Mouse (Mus musculus) spleen, postnatal 4 days (tissue): ENCODE measurements around the gene Baiap2l1.
"Not testable (repeated sequence)": the region's sequence is repeated elsewhere in the genome, so short reads cannot be mapped to it uniquely, and the experiment has no call there.

Source experiments
- DNase-seq, 2 experiments: peaks; one replicate each; pipeline ENCODE4 v3.0.0; 2022; ENCODE audit warnings: low spot score in 2 of 2

The Baiap2l1 gene

DNA sequence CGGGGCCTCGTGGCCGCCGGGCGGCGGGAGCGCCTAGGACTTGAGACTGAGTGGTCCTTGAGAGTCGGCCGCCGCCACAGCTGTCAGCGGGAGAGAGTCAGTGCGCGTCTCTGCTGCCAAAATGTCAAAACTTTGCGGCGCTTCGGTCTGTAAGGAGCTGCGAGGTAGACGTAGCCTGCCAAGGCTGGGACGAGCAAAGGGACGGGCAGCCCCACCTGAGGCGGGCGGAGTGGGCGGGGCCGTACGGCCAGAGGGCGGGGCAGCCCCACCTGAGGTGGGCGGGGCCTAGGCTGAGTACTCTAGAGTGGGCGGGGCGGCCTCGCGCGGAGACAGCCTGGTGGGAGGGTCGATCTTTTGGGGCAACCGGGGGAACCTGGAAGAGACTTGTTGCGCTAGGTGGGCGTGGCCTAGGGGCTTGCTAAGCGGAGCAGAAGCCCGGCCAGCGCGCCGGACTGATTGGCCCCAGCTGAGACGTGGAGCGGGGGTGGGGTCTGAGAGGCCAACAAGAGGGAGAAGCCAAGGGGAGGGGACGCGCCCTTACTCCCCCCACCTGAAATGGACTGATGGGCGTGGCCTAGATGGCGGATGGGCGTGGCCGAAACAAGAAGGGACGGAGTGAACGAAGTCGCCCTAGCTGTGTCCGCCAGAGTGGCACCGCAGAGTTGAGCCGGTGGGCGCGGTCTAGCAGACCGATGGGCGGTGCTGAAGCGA is at the start of gene Baiap2l1:
Gene Baiap2l1, minus strand, starts transcription at position 232 of the 711 bp plus-strand sequence.
- DNase-seq = peak; percentile 65 to 79

DNA sequence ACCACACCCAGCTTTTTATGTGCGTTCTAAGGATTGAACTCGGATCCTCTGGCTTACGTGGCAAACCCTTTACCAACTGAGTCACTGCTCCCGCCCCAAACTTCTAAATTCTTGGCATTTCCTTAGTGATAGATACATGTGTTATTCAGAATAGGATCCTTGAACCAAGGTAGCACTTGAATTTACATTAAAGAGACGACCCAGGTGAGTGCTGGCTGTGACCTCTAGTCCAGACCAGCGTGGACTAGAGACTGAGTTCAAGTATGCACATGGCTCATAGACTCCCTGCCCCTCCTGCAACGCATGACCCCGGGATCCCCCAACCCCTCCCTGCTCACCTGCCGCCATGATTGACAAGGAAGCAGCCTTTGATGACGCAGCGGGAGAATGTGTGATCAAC is 48.3 kb upstream of the Baiap2l1 start:
- no peak for DNase-seq

DNA sequence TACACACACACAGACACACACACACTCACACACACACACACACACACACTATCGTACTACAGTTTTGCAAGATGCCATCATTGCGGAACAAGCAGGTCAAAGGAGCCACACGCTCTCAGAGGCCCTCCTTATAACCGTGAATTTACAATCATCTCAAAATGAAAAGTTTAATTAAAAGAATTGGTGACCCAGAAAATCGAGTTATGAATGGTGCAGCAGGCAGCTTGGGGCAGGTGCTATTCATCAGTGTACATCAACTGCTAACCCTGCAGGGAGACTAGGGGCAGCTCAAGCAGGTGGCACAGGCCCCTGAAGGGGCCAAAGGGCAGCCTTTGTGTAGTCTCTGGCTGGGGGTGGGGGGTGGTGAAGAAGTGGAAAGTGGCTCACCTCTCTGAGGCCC is 42.9 kb upstream of the Baiap2l1 start:
- DNase-seq = no peak

DNA sequence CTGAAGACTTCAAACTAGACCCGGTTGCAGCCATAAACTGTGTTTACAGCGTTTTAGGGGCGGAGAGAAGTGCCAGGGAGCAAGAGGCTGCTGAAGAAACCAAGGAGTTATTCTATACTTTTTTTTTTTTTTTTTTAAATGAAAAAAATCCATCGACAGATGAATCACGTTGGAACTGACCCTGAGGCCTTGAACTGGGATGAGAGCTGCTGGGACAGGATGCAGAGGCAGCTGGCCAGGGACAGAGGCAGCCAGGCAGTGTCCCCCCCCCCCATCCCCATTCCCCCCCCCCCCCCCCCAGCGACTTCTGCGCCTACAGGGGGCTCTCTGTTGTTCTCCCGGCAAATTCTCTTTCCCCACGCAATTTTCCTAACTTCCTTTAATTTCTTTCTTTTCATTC is 39.7 kb upstream of the Baiap2l1 start:
- no peak for DNase-seq

DNA sequence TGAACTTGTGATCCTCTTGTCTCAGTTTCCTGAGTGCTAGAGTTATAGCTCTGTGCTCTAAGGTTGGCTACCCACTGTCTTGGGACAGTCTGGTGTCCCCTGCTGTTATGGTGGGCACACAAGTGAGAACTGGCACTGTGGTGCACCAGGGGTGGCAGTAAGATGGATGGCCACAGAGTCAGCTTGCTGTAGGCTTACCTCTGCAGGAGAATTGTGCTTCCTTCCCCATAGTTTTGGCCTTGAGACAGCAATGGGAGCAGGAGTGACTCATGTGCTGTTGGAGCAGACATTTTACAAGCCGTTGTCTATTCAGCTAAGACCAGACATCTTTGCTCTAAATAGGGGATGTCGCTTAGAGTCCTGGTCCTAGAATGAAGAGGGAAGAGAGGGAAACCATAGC is 36.2 kb upstream of the Baiap2l1 start:
- no peak for DNase-seq

DNA sequence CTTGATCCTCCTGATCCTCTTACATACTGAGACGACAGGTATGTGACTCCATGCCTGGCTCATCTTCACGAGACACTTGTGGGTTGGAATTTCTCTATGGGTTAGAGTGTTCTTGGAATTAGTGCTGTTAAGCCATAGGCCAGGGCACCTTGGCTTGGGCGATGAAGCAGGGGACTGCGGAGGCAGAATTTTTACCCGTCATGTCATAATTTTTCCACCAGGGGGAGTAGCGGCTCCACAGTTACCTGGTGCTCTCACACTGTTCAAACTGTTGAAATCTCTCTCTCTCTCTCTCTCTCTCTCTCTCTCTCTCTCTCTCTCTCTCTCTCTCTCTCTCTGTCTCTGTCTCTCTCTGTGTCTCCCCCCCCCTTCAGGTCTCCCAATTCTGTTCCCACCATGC is 29.9 kb upstream of the Baiap2l1 start:
- DNase-seq = peak in 1 of 2 experiments; percentile 63

DNA sequence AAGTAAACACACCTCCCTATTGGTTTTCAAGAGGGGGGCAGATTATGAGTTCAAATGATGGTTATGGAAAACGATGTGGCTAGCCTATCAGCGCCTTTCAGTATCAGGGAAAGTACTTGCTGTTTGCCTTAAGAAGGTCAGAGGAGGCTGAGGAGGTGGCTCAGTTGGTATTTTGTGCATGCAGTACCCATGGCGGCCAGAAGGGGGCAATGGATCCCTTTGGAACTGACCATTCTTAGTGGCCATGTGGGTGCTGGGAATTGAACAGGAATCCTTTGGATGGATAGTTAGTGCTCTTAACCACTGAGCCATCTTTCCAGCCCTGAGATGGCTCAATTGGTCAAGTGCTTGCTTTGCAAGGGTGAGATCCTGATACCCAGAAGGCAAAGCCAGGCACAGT is 26.0 kb upstream of the Baiap2l1 start:
- DNase-seq = no peak

DNA sequence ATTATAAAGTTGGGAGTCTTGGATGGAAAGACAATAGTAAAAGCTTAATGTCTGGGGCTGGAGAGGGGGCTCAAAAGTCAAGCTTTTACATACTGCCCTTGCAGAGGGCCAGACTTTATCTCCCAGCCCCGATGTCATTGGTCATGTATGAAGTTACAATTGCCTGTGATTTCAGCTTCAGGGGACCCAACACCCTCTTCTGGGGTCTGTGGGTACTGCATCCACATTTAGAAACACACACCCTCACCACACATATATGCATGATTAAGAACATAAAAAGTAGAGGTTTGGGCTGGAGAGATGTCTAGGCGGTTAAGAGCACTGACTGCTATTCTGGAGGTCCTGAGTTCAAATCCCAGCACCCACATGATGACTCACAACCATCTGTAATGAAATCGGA is 23.9 kb upstream of the Baiap2l1 start:
- DNase-seq = no peak

DNA sequence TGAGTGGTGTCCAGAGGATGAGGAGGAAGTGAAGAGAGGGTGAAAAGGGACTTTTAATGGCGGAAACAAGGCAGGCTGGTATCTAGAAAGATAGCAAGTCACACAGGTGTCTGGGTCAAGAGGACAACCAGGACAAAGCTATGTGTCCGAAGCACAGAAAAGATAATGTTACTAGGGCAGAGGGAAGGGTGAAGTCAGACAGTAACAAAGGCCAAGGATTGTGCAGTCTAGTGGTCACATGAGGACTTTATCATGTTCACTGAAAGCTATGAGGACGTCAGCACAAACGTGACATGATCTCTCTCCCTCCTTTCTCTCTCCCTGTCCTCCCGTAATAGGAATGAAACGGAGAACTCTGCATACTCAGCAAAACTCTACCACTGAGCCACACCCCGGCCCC is 22.8 kb upstream of the Baiap2l1 start:
- DNase-seq = no peak

DNA sequence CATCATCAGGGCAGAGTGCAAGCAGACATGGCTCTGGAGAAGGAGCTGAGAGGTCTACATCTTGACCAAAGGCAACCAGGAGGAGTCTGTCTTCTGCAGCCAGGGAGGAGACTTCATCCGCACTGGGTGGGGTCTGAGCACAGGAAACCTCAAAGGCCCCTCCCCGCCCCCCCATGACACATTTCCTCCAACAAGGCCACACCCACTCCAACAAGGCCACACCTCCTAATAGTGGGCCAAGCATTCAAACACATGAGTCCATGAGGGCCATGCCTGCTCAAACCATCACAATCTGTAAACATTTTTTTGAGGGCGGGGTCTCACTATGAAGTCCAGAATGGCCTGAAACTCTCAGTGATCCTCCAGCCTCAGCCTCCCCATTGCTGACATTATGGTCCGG is 21.5 kb upstream of the Baiap2l1 start:
- no peak for DNase-seq

DNA sequence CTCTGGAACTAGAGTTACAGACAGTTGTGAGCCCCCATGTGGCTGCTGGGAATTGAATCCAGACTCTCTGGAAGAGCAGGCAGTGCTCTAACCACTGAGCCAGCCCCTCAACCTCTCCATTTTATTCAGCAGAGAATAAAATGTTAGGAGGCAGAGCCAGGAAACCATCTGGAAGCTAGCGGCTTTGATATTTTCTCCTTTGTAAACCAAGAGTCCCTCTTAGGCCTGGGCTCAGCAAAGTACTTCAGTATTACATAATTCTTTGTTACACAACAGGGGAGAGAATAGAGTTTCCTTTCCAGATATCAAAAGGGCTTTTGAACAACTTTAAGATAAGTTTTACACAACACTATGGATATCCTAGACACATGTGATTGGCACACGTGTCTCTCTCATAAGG is 15.0 kb upstream of the Baiap2l1 start:
- no peak for DNase-seq

DNA sequence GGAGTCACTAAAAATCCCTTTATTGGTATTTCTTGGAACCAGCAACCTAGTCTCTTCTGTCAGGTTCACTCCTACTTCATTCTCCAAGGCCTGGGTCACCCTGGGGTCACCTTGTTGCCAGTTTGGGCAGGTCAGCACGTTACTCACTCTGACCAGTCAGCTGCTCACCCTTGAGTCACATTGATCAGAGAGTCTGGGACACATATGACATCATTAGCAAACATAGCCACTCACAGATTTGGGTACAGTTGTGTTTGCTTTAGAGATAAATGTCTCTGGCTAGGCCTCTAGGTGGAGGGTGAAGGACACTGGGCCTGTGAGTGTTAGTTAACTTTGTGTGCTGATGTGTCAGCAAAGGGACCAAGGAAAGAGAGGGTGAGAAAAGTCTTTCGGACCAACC is 14.3 kb upstream of the Baiap2l1 start:
- DNase-seq = no peak

DNA sequence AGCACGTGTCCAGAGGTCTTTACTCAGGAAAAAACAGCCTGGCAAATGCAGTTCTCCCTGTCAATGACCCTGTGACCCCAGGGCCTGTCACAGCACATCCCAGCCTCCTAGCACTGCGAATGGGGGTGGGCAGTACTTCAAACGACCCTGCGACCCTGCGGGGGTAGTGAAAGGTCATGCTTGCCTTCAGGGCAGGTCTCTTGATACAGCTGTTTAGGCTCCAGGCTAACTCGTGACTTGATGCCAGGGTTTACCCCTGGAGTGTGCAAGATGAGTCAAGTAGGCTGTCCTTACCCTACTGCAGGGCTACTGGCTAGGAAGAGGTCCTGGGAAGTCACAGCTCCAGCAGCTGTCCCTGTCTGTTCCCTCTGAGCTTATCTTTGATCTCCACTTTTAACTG is 13.1 kb upstream of the Baiap2l1 start:
- DNase-seq = no peak

DNA sequence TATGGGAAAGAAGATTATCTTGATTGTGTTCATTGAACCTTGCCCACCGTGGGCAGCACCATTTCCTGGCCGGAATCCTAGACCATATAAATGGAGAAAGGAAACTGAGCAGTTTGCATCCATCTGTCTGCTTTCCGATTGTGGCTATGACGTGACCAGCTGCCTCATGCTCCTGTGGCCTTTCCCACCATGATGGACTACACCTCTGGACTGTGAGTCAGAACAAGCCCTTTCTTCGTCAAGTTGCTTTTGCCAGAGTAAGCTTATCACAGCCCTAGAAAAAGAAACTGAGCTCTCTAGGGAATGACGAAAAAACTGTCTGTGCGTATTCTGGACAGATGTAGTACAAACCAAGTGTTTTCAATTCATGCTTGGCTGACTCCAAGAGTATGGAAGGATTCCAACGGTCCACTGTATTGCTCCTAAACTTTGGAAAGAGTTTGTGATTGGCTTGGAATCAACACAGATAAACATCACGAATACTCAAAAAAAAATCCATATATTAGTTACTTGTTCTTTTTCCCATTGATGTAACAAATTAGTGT is 10.8 kb upstream of the Baiap2l1 start:
- no peak for DNase-seq

DNA sequence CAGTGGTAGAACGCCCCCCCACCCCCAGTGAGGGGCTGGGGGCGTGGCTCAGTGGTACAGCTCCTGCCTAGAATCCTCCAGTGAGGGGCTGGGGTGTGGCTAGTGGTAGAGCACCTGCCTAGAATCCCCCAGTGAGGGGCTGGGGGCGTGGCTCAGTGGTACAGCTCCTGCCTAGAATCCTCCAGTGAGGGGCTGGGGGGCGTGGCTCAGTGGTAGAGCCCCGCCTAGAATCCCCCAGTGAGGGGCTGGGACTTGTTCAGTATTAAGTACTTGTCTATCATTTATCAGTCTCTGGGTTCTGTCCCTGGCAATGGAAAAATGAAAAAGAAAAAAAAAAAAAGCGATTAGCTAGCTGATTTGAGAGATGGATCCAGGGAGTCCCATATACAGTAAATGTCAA is 8.6 kb upstream of the Baiap2l1 start:
- DNase-seq = not testable (repeated sequence)

DNA sequence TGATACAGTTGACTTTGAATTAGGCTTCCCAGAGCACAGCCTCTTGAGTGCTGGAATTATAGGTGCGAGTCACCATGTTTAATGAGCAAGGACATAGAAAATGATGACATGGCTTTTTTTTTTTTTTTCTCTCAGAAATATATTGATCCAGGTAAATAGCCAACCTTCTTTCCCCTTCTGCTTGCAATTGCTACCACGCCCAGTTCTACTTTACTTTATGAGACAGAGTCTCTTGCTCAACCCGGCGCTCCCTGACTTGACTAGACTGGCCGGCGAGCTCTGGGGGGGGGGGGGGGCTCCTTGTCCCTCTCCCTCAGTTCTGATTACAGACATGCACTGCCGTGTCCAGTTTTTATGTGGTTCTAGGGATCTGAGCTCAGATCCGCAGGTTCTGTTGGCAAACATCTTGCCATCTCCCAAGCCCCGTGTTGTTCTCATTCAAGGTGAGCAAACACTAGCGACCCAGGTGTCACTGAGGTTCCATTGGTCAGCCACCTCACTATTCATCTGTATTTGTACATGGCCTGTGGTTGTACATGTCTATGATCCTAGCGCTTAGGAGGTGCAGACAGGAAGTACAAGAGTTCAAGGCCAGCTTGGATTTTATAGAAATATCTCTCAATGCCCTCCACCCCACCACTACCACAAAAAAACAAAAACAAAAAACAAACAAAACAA is 6.9 kb upstream of the Baiap2l1 start:
- no peak for DNase-seq

DNA sequence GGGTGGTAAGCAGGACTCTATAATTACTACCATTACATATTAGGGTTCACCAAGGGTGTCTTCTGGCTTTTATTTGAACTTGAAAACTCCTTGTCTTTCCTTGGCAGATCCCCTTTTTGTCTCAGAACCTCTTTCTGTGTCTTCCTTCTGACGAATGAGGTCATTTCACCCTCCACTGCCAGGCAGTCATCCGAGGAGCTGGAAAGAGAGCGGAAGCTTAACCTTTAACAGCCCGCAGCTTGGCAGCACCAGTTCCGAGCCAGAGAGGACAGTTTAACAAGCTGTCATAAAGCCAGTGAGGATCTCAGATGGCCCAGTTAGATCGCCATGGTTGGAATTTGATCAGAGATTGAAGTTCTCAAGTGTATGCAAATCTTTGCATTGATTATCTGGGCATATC is 2.4 kb upstream of the Baiap2l1 start:
- DNase-seq = no peak

DNA sequence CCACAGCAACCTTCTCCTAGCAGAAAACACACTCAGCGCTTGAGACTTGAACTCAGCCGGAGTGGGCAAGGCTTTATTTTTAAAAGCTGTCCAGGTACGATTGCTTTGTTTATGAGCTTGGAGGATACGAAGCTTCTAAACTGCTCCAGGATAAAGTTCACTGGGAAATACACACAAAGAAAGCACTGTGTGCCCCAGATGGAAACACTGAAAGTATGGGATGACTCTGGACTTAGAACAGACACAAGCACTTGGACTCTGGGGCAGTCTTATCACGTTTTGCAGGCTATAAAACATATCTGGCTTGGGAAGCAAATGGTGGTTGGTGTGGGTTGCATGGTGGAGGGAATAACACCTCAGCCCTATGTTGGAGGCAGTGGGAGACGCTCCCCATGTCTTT is 2.0 kb upstream of the Baiap2l1 start:
- no peak for DNase-seq

DNA sequence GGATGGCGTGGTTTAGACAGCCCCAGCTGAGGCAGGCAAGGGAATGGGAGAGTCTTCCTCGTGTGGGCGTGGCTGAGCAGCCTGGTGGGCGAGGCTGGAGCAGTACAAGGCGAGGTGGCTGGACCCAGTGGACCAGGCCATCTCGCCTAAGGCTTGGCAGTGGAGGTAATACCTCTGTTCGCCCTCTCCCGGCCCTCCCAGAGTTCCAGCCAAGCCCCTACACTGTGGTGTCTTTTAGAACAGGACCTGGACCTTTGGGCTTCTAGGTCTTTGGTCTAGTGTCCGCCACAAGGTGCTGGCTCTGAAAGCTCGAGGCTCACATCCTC is 643 bp upstream of the Baiap2l1 start:
- DNase-seq = no peak

DNA sequence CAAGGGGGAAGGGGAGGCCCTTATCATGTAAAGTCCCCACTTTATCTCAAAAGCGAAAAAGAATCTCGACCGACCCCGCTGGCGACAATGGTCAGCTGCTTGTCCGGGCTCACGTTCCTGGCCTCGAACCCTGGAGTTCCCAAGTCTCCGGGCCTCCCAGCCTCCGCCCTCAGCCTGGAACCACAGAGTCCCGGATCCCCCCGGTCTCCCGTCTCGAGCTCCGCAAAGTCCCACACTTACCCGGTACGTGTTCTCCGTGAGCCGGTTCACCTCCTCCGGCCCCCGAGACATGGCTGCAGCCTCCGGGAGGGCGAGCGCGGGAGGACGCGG is 396 bp downstream of the Baiap2l1 start:
- no peak for DNase-seq

DNA sequence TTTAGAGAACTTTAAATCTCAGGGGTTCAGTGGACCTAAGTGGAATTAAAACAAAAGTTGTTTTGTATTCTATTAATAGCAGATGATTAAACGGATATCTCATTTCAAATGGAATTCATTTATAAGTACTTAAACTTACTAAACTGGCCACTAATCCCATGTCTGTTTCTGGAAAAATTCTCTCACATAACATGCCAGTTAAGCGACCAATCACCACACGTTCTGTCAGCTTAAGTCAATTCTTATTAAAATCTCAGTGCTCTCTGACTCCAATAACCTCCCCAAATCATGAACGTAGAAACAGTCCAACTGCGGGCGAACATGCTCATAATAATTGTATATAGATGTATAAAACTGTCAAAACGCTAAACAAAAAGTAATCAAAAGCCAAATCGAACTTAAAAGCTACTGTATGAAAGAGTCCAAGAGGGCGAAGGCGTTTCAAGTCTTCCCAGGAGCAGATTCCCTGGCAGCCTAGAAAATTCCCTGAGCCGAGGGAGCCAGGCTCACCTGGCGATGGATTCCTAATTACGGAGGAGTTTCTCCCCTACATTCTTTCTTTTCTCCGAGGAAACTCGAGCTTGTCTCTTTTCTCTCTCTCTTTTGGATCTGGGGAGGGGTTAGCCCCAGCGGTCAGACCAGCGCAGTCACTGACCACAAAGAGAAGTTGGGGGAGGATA is 996 bp downstream of the Baiap2l1 start:
- no peak for DNase-seq

DNA sequence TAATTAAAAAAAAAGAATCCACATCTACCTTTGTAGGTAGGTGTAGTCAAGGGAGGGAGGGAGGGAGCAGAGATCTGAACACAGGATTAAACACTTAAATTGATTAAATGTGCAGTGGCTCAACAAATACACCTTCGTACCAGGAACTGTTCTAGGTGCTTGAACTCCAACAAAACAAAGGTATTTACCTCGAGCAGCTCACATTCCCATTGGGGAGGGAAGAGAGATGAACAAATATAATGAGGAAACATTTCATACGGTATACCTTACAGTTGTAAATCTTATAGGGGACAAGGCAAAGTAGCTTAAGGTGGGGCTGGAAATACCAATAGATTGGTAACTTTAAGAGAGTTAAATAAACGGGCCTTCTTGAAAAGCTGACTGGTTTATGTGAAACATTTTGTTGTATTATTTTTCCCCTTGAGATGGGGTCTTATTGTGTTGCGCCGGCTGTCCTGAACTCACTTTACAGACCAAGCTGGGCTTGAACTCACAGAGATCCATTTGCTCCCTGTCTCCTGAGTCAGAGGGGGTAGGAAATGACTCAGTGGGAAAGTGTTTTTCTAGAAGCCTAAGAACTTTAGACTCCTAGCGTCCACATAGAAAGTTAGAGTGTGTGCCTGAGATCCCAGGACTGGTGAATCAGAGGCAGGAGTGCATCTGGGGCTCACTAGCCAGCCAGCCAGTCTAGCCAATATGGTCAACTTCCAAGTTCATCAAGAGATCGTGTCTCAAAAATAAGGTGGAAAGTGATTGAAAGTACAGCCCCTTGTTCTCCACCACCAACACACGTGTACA is 5.5 kb downstream of the Baiap2l1 start:
- no peak for DNase-seq
